Mouse (Mus musculus): Measurements from ENCODE around the gene Map2.

DNA sequence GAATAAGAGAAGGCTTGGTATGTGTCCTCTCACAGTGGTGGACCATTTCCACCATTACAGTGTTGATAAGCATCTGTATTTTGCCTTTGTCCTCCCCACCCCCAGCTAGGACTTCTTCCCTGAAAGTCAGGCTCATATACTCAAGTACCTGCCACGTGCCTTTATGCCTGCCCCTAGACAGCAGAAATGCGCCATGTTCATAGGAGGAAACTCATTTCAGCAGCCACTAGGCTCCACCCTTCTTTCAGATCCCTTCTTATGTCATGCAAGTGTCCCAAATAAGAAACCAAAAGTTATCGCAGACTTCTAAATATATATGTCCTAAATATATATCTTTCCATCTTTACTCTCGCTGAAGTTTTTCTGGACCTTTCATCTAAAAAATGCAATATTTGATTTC lies 21.2 kb downstream of the Map2 start:
- TF ChIP-seq POLR2A (IDR thresholded peaks at IDR 0.05; ENCODE audit: borderline replicate concordance, low read depth, low read length), result no peak
- no peak for TF ChIP-seq CTCF (IDR thresholded peaks at IDR 0.05; ENCODE audit: low read depth, low read length)

Measured in bone marrow macrophage, adult 2 months (primary cell).